Mouse (Mus musculus) A20 (cell line): Measurements from ENCODE around the gene Slc25a43.

Experiments
- DNase-seq: peaks from one replicate; pipeline ENCODE4 v3.0.0-alpha.2; 2011; ENCODE audit warnings: low read depth, low spot score

The Slc25a43 gene

DNA sequence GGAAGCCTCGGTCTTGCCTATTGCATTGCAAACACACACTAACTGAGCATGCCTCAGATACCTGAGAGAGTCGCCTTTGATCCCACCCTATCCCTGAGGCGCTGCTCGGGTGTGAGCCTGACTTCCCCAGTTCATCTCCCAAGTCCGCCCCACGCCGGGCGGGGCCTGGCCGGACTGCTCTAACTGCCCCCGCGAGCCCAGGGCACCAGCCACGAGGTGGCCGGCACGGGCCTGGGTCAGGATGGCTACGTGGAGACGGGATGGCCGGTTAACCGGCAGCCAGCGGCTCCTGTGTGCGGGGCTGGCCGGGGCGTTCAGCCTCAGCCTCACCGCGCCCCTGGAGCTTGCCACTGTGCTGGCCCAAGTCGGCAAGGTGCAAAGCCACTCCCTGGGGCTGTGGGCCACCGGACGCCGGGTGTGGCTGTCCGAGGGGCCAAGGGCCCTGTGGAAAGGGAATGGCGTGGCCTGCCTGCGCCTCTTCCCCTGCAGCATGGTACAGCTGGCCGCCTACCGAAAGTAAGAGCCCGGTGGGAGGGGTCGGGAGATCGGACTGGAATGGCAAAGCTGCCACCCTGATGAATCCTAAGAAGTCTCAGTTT lies at the start of gene Slc25a43:
Gene Slc25a43 (plus strand): TSS at position 157 of the 599 bp plus-strand sequence.
- peak; percentile 61 for DNase-seq

DNA sequence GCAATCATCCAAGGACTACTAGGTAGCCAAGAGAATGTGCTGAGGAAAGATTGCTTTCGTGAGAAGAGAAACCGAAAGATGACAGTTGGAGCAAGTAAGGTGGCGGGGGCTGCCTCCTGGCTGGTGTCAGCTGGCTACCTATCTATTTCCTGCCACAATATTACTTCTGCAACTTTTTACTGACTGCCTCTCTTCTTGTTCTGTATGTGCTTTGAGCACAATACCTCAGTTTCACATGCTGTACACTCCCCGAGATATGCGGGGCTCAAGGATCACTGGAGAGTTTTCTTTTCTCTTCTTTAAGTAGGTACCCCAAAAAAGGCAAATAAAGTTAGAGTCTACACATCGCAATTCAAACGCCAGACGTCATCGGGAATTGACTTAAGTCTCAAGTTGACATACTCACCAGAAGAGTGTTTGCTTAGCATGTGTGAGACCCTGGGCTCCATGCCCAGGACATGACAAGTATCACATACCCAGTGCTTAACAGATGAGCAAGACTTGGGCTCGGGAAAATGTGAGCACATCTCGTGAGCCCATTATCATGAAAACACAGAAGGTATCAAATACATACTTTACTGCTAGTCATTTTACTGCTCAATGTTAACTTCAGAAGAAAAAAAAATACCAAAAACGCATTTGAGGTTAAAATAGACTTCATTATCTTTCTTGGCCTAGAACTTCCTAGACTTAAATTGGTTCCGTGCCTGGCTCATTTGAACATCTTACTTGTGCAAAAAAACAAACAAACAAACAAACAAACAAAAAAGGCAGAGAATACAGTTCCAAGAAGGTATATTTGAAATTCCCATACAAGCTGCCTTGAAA lies 3.1 kb upstream of the Slc25a43 start:
- peak; percentile 63 for DNase-seq

DNA sequence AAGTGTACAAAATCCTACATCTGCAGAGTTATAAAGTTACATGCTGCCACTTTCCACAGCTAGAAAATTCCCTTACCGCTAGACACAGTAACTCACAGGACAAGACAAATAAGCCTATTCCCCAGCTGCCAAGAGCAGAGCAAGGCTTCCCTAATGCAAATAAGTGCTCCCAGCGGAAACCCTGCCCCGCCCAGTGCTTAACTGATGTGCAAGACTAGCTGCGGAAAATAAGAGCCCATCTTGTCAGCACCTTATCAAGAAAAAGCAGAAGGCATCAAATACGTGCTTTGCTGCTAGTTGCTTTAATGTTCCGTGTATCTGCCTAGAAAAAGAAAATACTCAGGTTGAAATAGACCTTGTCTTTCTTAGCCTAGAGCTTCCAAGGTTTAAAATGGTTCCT lies 2.2 kb upstream of the Slc25a43 start:
- peak; percentile 55 for DNase-seq

DNA sequence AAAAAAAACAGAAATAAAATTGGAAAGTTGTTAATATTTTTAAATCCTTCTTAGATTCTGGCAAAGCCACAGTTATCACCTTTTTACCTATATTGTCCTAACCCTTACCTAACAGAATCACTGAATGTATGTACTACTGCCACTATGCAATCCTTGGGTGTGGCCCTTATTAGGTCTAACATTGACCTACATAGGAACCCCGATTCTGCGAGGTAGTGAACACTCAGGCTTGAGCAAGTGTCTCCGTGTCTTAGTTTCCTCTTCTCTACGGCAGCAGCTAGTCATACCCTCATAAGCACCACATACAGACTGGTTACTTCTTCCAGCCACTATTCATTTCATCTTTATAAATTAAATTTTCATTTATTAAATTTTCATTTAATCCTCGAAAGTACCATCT lies 715 bp upstream of the Slc25a43 start:
- peak; percentile 44 for DNase-seq

DNA sequence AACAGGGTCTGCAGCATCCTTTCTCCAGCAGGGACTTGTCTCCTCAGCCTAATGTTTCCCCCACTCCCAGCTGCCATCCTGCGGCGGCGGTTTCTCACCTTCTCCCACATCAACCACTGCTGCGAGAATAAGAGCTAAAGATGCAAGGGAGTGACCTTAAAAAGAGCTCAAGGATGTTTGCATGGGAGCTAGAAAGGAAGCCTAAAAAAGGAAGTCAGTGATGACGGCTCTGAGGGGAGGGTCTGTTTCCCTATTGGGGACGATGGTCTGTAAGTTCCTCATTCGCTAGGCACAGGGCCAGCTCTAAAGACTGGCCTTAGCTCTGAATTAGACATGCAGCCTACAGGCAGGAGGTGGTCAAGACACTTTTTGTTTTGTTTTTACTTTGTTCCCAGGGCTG lies 1.3 kb downstream of the Slc25a43 start:
- peak; percentile 83 for DNase-seq

DNA sequence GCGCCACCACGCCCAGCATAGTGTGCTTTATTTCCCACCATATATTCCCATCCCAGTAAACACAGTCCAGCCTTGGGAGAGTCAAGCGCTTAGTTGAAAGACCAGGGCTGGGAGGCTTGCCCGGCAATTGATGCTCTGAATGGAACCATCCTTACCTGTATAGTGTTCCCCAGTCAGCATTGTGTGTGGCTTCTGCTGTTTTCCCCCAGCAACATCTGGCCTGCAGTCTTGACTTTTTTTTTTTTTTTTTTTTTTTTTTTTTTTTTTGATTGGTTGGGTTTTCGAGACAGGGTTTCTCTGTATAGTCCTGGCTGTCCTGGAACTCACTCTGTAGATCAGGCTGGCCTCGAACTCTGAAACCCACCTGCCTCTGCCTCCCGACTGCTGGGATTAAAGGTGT lies 1.9 kb downstream of the Slc25a43 start:
- DNase-seq: peak; percentile 16

DNA sequence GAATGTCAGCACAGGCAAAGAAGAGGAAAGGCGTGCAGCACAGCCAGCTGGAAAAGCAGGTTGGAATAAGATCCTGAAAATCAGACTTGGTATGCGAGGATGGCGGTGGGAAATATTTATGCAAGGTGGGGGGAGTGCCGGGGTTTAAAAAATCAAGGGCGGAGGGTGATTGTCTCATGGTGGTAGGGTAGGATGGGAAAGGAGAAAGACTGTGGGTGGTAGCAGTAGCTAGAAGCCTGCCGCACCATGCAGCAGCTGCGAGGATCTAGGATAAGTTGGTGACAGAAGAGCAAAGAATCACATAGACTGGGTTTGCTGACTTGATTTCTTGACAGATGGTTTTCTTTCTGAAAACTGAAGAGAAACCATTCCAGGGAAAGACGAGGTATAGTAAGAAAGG lies 3.3 kb downstream of the Slc25a43 start:
- DNase-seq: no peak

DNA sequence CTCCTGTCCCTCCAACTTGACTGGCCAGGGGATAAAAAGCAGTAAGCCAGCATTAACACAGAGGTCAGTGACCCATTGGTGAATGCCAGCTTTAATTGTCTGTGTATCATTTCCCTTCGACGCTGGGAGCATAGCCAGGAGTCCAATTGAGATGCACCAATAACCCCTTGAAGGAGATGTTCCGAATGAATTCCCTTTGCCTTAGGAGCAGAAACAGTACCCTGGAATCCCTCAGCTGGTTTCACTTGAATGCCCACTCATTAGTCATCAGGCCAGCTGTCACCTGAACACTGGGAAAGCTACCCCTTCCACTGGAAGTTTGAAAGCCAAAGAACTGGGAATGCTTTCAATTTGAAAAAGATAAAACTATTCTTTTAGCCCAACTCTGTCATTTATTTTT lies 5.1 kb downstream of the Slc25a43 start:
- no peak for DNase-seq

DNA sequence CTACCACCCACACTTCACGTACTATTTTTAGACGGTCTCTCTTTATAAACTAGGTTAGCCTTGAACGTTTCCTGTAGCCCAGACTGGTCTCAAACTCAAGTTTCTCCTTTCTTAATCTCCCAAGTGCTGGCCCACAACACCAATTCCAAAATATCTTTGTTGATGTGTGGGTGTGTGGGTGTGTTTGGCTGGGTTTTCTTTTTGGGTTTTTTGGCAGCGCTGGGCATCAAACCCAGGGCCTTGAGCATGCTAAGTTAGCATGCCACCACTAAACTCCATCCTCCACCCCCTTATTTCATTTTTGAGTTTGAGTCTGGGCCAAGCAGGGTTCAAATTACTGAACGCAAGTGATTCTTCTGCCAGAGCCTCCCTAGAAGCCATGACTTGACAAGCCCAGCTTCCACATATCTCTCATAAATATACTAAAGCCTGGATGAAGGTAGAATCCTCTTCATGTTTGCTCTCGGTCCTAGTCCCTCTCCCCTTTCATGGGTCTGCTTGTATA lies 5.9 kb downstream of the Slc25a43 start:
- peak; percentile 3 for DNase-seq

DNA sequence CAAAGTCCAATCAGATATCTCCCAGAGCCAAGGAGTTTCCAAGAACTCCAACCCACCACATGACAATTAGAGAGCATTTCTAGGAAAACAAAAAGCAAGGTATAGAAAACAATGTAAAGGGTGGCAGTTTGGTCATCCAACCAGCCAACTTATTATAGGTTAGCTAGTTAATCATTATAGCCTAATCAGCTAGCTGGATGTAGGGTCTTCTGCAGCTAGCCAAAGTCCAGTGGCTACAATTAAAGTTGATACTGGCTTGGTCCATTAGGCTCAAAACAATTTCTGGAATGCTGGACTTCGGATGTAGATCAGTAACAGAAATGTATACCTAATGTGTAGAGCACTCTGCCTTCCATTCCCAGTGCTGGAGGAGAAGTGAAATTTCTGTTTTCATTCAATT lies 7.1 kb downstream of the Slc25a43 start:
- no peak for DNase-seq

DNA sequence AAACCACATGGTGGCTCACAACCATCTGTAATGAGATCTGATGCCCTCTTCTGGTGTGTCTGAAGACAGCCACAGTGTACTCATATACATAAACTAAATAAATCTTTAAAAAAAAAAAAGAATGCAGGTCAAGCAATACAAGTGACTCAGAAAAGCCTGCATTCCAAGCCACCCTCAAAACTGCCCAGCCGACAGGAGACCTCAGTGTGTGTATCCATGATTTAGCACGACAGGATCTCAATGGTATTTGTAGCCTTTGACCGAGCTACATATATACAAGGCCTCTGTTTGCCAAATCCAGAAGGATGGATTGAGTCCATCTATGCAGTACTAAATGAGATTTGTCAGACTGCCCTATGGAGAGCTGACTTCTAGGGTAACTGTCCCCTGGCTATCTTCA lies 9.1 kb downstream of the Slc25a43 start:
- DNase-seq: no peak

DNA sequence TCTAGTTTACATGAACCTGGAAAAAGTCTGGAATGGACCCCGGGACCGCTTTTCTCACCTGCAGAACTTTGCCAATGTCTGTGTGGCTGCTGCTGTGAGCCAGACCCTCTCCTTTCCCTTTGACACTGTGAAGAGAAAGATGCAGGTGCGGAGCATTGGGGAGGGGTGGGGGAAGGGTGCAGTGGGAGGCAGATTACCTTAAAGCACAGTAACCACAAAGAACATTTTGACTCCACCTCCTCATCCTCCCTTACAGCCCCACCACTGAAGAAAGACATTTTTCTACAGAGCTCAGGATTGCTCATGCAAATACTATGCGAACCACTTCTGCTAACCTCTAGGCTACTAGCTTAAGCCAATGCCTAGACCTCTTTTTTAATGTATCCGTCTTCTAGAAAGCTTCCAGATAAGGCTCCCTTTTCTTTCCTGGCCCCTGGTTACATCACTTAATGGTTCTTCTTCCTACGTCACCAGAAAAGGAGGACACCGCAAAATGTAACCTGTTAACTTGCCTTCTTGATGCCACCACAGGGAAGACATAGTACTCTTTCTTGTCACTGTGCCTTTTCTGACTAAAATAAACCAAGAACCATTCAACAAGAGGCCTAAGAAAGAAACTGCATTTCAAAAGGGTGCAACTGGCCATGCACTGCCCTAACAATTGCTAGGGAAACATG lies 14.5 kb downstream of the Slc25a43 start:
- DNase-seq: peak; percentile 59

DNA sequence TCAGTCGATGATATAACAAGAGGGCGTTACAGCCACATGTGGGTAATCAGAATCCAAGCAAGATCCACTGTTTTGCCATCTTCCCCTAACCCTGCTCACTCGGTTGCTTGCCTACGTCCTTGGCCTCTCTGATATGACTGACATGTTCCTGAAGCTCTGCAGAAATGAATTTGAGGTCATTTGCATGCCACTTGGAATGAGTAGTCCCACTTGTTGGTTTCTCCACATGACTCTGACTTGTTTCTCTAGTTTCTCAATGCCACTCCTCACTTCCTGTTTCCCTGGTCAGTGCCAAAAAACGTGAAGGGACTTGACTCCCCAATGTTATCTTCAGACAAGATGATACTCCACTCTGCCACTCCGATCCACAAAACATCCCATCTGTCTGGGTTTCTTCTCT lies 15.1 kb downstream of the Slc25a43 start:
- DNase-seq: peak; percentile 40

DNA sequence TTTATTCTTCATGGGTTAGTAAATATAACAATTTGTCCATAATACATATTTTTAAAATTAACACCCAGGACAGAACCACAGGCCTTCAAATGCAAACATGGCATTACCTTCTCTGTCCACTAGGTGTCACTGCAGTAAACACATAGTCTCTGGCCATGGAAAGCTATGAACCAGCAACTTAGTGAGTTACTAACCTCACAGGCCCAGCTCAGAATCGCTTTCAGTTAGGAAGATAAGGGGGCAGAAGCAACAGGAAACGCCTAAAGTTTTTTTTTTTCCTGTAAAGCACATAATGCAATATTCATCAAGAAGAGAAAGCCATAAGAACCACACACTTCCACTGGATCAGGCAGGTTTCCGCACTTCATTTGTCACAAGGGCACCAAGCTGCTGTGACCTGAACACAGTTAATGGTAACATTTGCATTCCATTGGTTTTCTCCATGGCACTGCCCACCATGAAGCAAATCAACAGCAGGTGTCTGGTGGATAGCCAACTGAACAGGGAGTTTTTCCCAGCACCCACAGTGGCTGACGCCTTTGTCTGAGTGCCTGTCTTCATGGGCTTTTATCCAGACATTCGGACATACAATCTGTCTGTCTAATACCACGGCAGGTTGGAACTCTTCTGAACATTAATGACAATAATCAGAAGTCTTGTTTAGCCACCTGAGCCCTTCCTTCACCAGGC lies 17.6 kb downstream of the Slc25a43 start:
- DNase-seq: peak; percentile 64

DNA sequence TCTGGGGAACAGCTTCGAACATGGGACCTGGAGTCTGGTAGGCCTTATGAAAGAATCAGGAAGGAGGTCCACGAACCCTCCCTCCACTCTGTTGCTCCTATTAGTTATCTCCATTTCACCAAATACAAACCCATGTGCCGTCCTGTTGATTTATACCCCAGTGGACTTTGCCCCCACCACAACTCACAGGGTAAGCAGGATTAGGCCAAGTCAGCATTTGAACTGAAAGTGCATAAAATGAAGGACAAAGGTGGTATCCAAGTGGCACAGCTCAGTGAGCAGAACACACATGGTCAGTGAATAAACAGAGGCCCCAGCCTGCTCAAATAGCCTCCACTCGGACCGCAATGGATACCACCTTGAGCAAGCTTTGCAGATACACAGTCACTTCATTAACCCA lies 18.8 kb downstream of the Slc25a43 start:
- DNase-seq: no peak

DNA sequence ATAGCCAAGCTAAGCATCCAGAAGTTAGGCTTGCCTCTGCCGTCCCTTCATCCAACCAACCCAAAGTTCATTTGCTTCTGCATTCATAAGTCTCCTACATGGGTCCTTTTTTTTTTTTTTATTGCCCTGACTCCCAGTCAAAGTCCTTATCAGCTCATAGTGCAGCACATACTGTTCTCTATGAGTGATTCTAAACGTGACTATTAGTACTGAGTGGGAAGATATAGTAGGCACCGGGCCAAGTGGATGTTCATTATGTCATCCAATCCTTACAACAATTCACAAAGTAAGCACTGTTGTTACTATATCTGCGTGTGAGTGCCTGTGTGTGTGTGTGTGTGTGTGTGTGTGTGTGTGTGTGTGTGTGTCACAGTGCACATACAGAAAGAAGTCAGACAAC lies 19.4 kb downstream of the Slc25a43 start:
- DNase-seq: no peak

DNA sequence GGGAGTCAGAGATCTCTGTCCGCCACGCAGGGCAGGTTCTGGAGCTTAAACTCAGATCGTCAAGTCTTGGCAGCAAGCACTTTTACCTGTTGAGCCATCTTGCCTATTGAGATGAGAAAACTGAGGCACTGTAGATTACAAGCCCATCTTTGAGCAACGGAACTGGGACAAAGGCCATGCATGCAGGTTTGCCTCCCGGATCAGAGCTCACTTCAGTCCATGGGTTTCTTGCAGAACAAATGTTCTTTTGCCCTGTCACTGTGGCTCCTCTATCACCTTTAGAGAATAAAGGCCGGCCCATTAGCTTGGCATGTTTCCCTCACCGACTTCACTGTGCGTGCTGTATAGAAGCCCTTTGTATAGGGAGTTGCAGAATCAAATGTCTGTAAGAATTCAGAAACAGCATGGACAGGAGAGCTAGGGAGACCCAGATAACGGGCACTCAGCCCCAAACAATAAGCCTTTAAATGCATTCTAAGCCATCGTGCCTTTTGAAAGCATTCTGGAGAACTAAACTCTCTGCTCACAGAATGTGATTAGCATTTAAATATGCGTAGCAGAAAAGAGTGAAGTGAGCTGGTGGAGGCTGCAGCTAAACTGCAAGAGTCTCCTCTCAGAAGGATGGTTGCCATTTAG lies 20.0 kb downstream of the Slc25a43 start:
- no peak for DNase-seq

DNA sequence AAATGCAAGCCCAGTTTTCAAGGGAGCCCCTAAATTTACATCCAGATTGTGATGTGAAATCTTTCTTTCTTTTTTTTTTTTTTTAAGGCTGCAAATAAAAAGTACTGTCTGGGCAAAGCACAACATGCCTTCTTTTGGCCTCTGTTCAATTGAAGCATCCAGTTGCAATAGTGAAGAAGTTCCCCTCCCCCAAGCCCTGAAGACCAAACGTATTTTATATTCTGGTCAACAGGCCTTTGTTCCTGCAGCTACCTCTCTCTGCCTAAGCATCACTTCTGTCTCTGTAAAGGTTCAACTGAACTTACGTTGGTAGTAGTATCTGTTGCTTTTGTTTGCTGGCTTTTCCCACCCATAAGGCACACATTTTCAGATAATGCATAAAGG lies 20.5 kb downstream of the Slc25a43 start:
- no peak for DNase-seq

DNA sequence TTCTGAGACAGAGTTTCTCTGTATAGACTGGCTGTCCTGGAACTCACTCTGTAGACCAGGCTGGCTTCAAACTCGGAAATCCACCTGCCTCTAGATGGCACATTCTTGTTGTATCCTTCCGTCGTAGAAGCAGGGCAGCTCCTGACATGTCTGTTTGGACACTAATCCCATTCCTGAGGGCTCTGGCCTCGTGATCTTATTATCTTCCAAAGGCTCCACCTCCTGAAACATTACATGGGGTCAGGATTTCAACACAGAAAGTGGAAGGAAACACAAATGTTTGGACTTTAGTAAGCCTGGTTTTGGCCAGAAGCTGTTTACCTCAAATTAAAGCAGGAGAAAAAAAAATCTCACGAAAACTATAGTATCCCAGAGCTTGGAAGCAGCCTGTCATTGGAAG lies 23.9 kb downstream of the Slc25a43 start:
- no peak for DNase-seq

DNA sequence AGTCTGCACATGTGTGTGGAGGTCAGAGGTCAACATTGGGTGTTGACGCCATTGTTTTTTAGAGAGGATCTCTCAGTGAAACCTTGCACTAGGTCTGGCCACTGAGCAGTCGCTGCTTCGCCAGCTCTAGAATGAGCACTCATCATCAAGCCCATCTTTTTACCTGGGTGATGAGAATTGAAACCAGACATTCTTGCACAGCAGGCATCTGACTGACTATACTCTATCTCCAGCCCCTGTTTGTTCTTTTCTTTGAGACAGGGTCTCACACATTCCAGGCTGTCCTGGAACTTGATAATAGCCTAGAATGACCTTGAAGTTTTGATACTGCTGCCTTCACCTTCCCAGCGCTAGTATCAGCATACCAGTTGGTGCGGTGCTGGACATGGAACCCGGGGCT lies 29.1 kb downstream of the Slc25a43 start:
- no peak for DNase-seq

DNA sequence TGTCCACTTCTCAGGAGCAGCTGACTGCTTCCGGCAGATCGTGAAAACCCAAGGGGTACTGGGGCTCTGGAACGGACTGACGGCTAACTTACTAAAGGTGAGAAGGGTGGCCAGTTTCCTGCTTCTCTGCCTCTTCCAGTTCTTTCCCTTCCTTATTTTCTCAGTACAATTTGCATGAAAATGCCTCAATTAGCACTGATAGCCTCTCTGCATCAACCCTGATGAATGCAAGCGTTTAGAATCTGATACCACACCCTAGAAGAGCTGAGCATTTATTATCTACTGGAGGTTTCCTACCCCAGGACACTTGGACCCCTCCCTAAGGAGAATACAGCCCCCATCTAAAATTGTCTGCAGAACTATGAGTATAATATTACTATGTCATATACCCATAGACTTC lies 32.1 kb downstream of the Slc25a43 start:
- DNase-seq: no peak

DNA sequence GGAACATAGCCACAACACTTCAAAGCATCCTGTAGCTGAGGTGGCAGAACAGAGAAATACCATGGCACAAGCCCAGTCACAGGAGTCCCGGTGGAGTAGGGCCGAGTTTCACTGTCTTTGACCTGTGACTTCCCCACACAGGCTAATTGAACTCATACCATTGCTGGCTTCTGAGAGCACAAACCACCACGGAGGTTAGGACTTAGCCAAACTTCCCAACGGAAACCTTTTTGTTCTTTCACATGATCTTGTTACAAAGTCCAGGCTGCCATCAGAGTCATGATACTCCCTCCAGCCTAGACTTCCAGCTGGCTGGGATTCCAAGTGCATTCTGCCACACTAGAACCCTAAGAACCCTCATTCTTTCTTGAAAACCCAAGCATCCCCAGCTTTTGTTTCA lies 34.2 kb downstream of the Slc25a43 start:
- DNase-seq: no peak
